Mouse (Mus musculus) spleen, adult 2 months (tissue): ENCODE data around the gene Itih4. TPM values are rescaled to one million over a fixed set of nuclear protein-coding genes. Genes with fewer than 3 reads are reported as not detected.

Experiments
- DNase-seq, 2 experiments: peaks; one replicate each; pipeline versions ENCODE4 v3.0.0 to v3.0.0-alpha.2; 2012 to 2021; ENCODE audit warnings: low spot score in 2 of 2, low read depth in 1 of 2
- H3K27ac ChIP-seq: fragments of 200-500 bp; 2 replicates; pipeline ENCODE4 v1.5.1; 2012; ENCODE audit warnings: low read length, inconsistent platforms; ENCODE audit not compliant: insufficient read depth
- H3K27me3 ChIP-seq: fragments of 200-500 bp; 2 replicates; pipeline ENCODE4 v1.6.1; 2012; ENCODE audit warnings: mild to moderate bottlenecking, moderate library complexity, low read length, inconsistent platforms; ENCODE audit not compliant: control insufficient read depth, insufficient read depth
- H3K36me3 ChIP-seq: fragments of 200-500 bp; 2 replicates; pipeline ENCODE4 v1.6.1; 2012; ENCODE audit warnings: mild to moderate bottlenecking, low read length, inconsistent platforms; ENCODE audit not compliant: control insufficient read depth, insufficient read depth
- H3K4me1 ChIP-seq: fragments of 200-500 bp; 2 replicates; pipeline ENCODE4 v1.6.1; 2011; ENCODE audit warnings: inconsistent platforms; ENCODE audit not compliant: control insufficient read depth, insufficient read depth, insufficient read length
- H3K4me3 ChIP-seq: fragments of 200-500 bp; 2 replicates; pipeline ENCODE4 v1.5.1; 2011; ENCODE audit warnings: mild to moderate bottlenecking, inconsistent platforms; ENCODE audit not compliant: insufficient read depth, insufficient read length; ENCODE audit errors: extremely low read depth
- CTCF ChIP-seq: fragments of 200-500 bp; IDR thresholded peaks from 2 replicates; pipeline ENCODE4 v1.5.1; 2011; ENCODE audit warnings: mild to moderate bottlenecking, inconsistent platforms; ENCODE audit not compliant: insufficient read depth, insufficient read length, insufficient replicate concordance; ENCODE audit errors: extremely low read depth
- POLR2A ChIP-seq: fragments of 200-500 bp; IDR thresholded peaks from 2 replicates; pipeline ENCODE4 v1.6.1; 2011; ENCODE audit warnings: low read depth, low read length, inconsistent platforms
- WGBS: fragments of 180-500 bp; shearing (Covaris S2); methylation state at CpG from one replicate; pipeline ENCODE4 v1.1.7; 2018; 5-methylcytosine and 5-hydroxymethylcytosine counted together
- polyA plus RNA-seq: library from polyadenylated mRNA; depleted of rRNA; stranded (reverse); fragments of >200 nt; gene quantifications from 2 replicates; pipeline ENCODE4 v1.2.3, GENCODE M21; 2012

Gene Itih4
- polyA plus RNA-seq, 1 experiment, result 0.50 TPM

GRCm38 (mm10) chr14:30857990-30858389 lies 28.3 kb upstream of the Itih4 start:
- Histone ChIP-seq H3K27ac (no peak overlapping the region), H3K4me1 (no peaks in the 10 kb centered on the region), H3K4me3 (no peak overlapping the region), H3K27me3 (no peaks in the 10 kb centered on the region), H3K36me3 (no peaks in the 10 kb centered on the region)
- WGBS, result 74% methylated on average over 4 of the region's 4 CpGs
- DNase-seq, result no peak
- no peak for TF ChIP-seq CTCF
- no peak for TF ChIP-seq POLR2A

- no peak for DNase-seq
- no peaks in the 10 kb centered on the region for H3K4me1 ChIP-seq
- H3K4me3 ChIP-seq, result no peak overlapping the region
- no peak for TF ChIP-seq CTCF
- no peak for TF ChIP-seq POLR2A
- H3K36me3 ChIP-seq, result 0 out of 2 replicates have a peak, but pooled peaks cover 1% of the 10 kb centered on the region
- H3K27me3 ChIP-seq, result no peaks in the 10 kb centered on the region
- no peak overlapping the region for H3K27ac ChIP-seq
- 86% methylated on average over 16 of the region's 16 CpGs for WGBS
These were observed 24.7 kb upstream of the Itih4 start for GRCm38 (mm10) chr14:30861421-30862125.

GRCm38 (mm10) chr14:30862368-30862767 lies 23.9 kb upstream of the Itih4 start:
- WGBS, result 91% methylated on average over 9 of the region's 9 CpGs
- Histone ChIP-seq H3K36me3 (0 out of 2 replicates have a peak, but pooled peaks cover 1% of the 10 kb centered on the region), H3K27me3 (no peaks in the 10 kb centered on the region), H3K4me1 (no peaks in the 10 kb centered on the region), H3K27ac (no peak overlapping the region), H3K4me3 (no peak overlapping the region)
- TF ChIP-seq POLR2A (no peak), CTCF (no peak)
- DNase-seq, result no peak

- no peak for DNase-seq
- no peak for TF ChIP-seq POLR2A
- no peak for TF ChIP-seq CTCF
- WGBS, result 87% methylated on average over 3 of the region's 3 CpGs
These were observed 21.0 kb upstream of the Itih4 start for GRCm38 (mm10) chr14:30865311-30865710.

GRCm38 (mm10) chr14:30867042-30867441 lies 19.2 kb upstream of the Itih4 start:
- TF ChIP-seq POLR2A (no peak), CTCF (peak; percentile 67; the same call in 1 of the 2 replicates)
- peak; percentile 9 to 57 for DNase-seq
- H3K4me1 ChIP-seq, result no peaks in the 10 kb centered on the region
- H3K4me3 ChIP-seq, result no peak overlapping the region
- H3K27ac ChIP-seq, result no peak overlapping the region
- H3K36me3 ChIP-seq, result 0 out of 2 replicates have a peak, but pooled peaks cover 1% of the 10 kb centered on the region
- 36% methylated on average over 5 of the region's 5 CpGs for WGBS
- H3K27me3 ChIP-seq, result no peaks in the 10 kb centered on the region

More at GRCm38 (mm10) chr14:30865311-30865710, 21.0 kb upstream of the Itih4 start:
- Histone ChIP-seq H3K27ac (no peak overlapping the region), H3K4me3 (no peak overlapping the region), H3K27me3 (no peaks in the 10 kb centered on the region), H3K4me1 (no peaks in the 10 kb centered on the region), H3K36me3 (0 out of 2 replicates have a peak, but pooled peaks cover 1% of the 10 kb centered on the region)

- peaks cover 5% of the 10 kb centered on the region; the same call in 1 of the 2 replicates for H3K36me3 ChIP-seq
- H3K4me3 ChIP-seq, result no peak overlapping the region
- H3K4me1 ChIP-seq, result no peaks in the 10 kb centered on the region
- no peaks in the 10 kb centered on the region for H3K27me3 ChIP-seq
- TF ChIP-seq CTCF (no peak), POLR2A (no peak)
- no peak overlapping the region for H3K27ac ChIP-seq
- WGBS, result 91% methylated on average over 10 of the region's 10 CpGs
- DNase-seq, result no peak
These were observed 17.4 kb upstream of the Itih4 start for GRCm38 (mm10) chr14:30868826-30869225.

GRCm38 (mm10) chr14:30869391-30869801 lies 16.9 kb upstream of the Itih4 start:
- WGBS, result 90% methylated on average over 8 of the region's 8 CpGs
- peaks cover 10% of the 10 kb centered on the region for H3K36me3 ChIP-seq
- no peak overlapping the region for H3K27ac ChIP-seq
- no peak for TF ChIP-seq POLR2A
- TF ChIP-seq CTCF, result no peak
- H3K4me1 ChIP-seq, result no peaks in the 10 kb centered on the region
- no peaks in the 10 kb centered on the region for H3K27me3 ChIP-seq
- DNase-seq, result no peak
- H3K4me3 ChIP-seq, result no peak overlapping the region
